Mouse (Mus musculus): ENCODE data around the gene Mknk1. TPM values are rescaled to one million over a fixed set of nuclear protein-coding genes. Genes with fewer than 3 reads are reported as not detected.

Gene Mknk1
- polyA plus RNA-seq, 1 experiment from 2014 or later = 23.1 TPM

DNA sequence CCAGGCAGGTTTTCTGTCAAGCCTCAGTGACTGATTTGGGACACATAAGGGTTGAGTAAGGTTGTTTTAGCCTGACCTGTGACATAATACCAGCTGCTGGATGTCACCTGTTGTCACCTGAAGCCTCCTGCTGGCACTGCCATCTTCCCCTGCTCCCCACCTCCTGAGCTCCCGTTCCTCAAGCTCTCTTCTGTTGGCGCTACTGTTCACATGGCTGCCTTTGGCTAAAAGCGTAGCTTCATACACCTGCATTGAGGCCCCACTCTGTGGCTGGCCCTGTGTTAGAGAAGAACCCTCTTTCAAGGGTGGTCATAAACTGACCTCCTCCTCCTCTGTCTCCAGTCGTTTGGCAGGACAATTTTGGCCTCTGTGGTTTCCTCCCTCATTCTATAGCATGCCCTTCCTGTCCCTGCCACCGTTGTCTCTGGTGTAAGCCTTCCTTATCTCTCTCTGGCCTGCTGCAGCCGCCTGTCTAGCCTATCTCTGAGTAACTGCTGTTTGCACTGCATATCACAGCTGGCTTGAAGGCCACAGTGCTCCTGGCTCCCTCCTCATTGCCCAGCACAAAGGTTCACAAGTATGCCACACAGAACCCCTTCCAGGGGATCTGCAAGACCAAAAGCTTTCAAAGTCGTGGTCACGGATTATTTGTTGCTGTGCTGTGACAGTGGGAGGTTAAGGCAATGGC lies 10.1 kb downstream of the Mknk1 start:
- no peak overlapping the region for H3K27ac ChIP-seq (ENCODE audit: low read length)
- H3K4me1 ChIP-seq (ENCODE audit: control insufficient read depth, insufficient read depth, low read length) = no peaks in the 10 kb centered on the region
- H3K4me2 ChIP-seq (replicated peaks; ENCODE audit: low read depth, low read length) = no peak overlapping the region
- H3K36me3 ChIP-seq (ENCODE audit: control insufficient read depth, insufficient read depth, low read length) = peaks cover 12% of the 10 kb centered on the region
- ATAC-seq (ENCODE audit: insufficient number of reproducible peaks, insufficient read depth, low FRiP score, low read depth) = peak; percentile 91
- H3K27me3 ChIP-seq (ENCODE audit: control insufficient read depth, insufficient read depth, low read length) = no peaks in the 10 kb centered on the region
- H3K9me3 ChIP-seq (ENCODE audit: control insufficient read depth, low read depth, low read length) = no peaks in the 10 kb centered on the region
- 54% methylated on average over 8 of the region's 8 CpGs for WGBS
- no peak overlapping the region for H3K4me3 ChIP-seq (ENCODE audit: low read depth, low read length)
- no peak overlapping the region for H3K9ac ChIP-seq (replicated peaks; ENCODE audit: low read depth, low read length)

GRCm38 (mm10) chr4:115850111-115850510 lies 11.1 kb downstream of the Mknk1 start:
- Histone ChIP-seq H3K4me1 (ENCODE audit: control insufficient read depth, insufficient read depth, low read length) (no peaks in the 10 kb centered on the region), H3K4me3 (ENCODE audit: low read depth, low read length) (no peak overlapping the region), H3K9ac (replicated peaks; ENCODE audit: low read depth, low read length) (no peak overlapping the region), H3K36me3 (ENCODE audit: control insufficient read depth, insufficient read depth, low read length) (peaks cover 12% of the 10 kb centered on the region), H3K27me3 (ENCODE audit: control insufficient read depth, insufficient read depth, low read length) (no peaks in the 10 kb centered on the region), H3K27ac (ENCODE audit: low read length) (0 out of 2 replicates have a peak overlapping the region, but pooled peaks have one; percentile 21), H3K9me3 (ENCODE audit: control insufficient read depth, low read depth, low read length) (no peaks in the 10 kb centered on the region), H3K4me2 (replicated peaks; ENCODE audit: low read depth, low read length) (no peak overlapping the region)
- WGBS = 71% methylated on average over 2 of the region's 2 CpGs
- no peak for ATAC-seq (ENCODE audit: insufficient number of reproducible peaks, insufficient read depth, low FRiP score, low read depth)

DNA sequence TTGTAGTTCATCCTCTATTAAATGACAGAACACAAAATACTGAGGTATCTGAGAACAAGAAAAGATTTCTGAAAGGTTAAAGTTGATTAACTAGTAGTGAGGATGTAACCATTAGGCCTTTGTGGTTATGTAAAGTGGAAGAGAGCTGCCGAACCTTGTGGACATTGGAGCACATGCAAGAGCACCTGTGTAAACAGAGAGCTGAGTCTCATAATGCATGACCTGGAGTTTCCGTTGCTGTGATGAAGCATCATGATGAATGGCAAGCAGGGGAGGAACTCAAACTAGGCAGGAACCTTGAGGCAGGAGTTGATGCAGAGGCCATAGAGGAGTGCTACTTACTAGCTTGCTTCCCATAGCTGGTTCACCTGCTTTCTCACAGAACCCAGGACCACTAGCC lies 11.6 kb downstream of the Mknk1 start:
- Histone ChIP-seq H3K4me2 (replicated peaks; ENCODE audit: low read depth, low read length) (no peak overlapping the region), H3K4me1 (ENCODE audit: control insufficient read depth, insufficient read depth, low read length) (no peaks in the 10 kb centered on the region)

GRCm38 (mm10) chr4:115851569-115851968 lies 12.6 kb downstream of the Mknk1 start:
- Histone ChIP-seq H3K9me3 (ENCODE audit: control insufficient read depth, low read depth, low read length) (no peaks in the 10 kb centered on the region), H3K4me2 (replicated peaks; ENCODE audit: low read depth, low read length) (no peak overlapping the region), H3K4me3 (ENCODE audit: low read depth, low read length) (no peak overlapping the region), H3K27me3 (ENCODE audit: control insufficient read depth, insufficient read depth, low read length) (no peaks in the 10 kb centered on the region), H3K9ac (replicated peaks; ENCODE audit: low read depth, low read length) (no peak overlapping the region), H3K4me1 (ENCODE audit: control insufficient read depth, insufficient read depth, low read length) (no peaks in the 10 kb centered on the region), H3K27ac (ENCODE audit: low read length) (no peak overlapping the region), H3K36me3 (ENCODE audit: control insufficient read depth, insufficient read depth, low read length) (peaks cover 12% of the 10 kb centered on the region)
- ATAC-seq (ENCODE audit: insufficient number of reproducible peaks, insufficient read depth, low FRiP score, low read depth) = no peak
- WGBS = 82% methylated on average over 6 of the region's 6 CpGs

More for the DNA sequence above, 11.6 kb downstream of the Mknk1 start:
- no peaks in the 10 kb centered on the region for H3K9me3 ChIP-seq (ENCODE audit: control insufficient read depth, low read depth, low read length)
- H3K9ac ChIP-seq (replicated peaks; ENCODE audit: low read depth, low read length) = no peak overlapping the region
- ATAC-seq (ENCODE audit: insufficient number of reproducible peaks, insufficient read depth, low FRiP score, low read depth) = no peak
- peaks cover 12% of the 10 kb centered on the region for H3K36me3 ChIP-seq (ENCODE audit: control insufficient read depth, insufficient read depth, low read length)
- no peak overlapping the region for H3K27ac ChIP-seq (ENCODE audit: low read length)
- no peaks in the 10 kb centered on the region for H3K27me3 ChIP-seq (ENCODE audit: control insufficient read depth, insufficient read depth, low read length)
- WGBS = 23% methylated on average over 2 of the region's 2 CpGs
- H3K4me3 ChIP-seq (ENCODE audit: low read depth, low read length) = no peak overlapping the region

DNA sequence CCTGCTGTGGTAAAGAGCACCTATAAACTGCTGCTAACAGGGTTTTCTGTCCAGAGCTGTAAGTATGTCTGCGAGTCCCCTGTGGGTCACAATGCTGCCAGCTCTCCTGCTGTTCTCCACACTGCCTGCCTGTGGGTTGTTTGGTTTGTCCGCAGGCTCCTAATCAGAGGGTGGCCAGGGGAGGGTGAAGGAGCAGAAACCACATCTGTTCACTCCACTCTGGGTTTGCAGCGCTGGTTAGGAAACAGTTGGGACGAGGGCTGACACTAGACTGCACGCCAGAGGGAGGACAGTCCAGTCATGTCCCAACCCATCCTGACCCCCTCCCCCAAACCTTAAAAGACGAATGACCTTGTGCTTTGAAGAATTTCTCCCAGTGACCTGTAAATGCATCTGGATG lies 16.1 kb downstream of the Mknk1 start:
- Histone ChIP-seq H3K4me3 (ENCODE audit: low read depth, low read length) (no peak overlapping the region), H3K27ac (ENCODE audit: low read length) (no peak overlapping the region), H3K27me3 (ENCODE audit: control insufficient read depth, insufficient read depth, low read length) (no peaks in the 10 kb centered on the region), H3K4me1 (ENCODE audit: control insufficient read depth, insufficient read depth, low read length) (no peaks in the 10 kb centered on the region), H3K9me3 (ENCODE audit: control insufficient read depth, low read depth, low read length) (no peaks in the 10 kb centered on the region), H3K9ac (replicated peaks; ENCODE audit: low read depth, low read length) (no peak overlapping the region), H3K4me2 (replicated peaks; ENCODE audit: low read depth, low read length) (no peak overlapping the region), H3K36me3 (ENCODE audit: control insufficient read depth, insufficient read depth, low read length) (peaks cover 16% of the 10 kb centered on the region)
- WGBS = 47% methylated on average over 6 of the region's 6 CpGs
- ATAC-seq (ENCODE audit: insufficient number of reproducible peaks, insufficient read depth, low FRiP score, low read depth) = no peak

DNA sequence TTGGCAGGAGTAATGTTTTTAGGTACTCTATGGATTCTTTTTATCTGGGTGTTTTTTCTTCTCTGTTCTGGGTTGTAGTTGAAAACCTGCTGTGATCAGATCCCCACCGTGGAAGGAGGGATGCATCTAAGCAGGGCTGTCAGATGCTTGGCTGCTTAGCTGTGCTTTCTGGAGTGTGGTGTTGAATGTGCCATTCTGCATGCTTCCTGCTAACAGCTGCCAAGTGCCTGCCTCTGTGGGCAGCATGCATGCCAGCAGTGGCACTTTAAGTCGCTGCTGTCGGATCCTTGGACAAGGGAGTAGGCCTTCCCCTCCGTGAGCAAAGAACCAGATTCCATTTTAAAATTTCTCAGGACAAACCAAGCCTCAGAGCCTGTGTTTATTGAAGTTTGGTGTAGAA lies 16.6 kb downstream of the Mknk1 start:
- no peak for ATAC-seq (ENCODE audit: insufficient number of reproducible peaks, insufficient read depth, low FRiP score, low read depth)
- WGBS = 65% methylated on average over 4 of the region's 4 CpGs
- H3K27me3 ChIP-seq (ENCODE audit: control insufficient read depth, insufficient read depth, low read length) = no peaks in the 10 kb centered on the region
- peaks cover 16% of the 10 kb centered on the region for H3K36me3 ChIP-seq (ENCODE audit: control insufficient read depth, insufficient read depth, low read length)
- H3K9ac ChIP-seq (replicated peaks; ENCODE audit: low read depth, low read length) = 0 out of 2 replicates have a peak overlapping the region, but pooled peaks have one; percentile 3
- H3K4me1 ChIP-seq (ENCODE audit: control insufficient read depth, insufficient read depth, low read length) = no peaks in the 10 kb centered on the region
- no peak overlapping the region for H3K4me3 ChIP-seq (ENCODE audit: low read depth, low read length)
- H3K27ac ChIP-seq (ENCODE audit: low read length) = no peak overlapping the region
- no peak overlapping the region for H3K4me2 ChIP-seq (replicated peaks; ENCODE audit: low read depth, low read length)
- H3K9me3 ChIP-seq (ENCODE audit: control insufficient read depth, low read depth, low read length) = no peaks in the 10 kb centered on the region

DNA sequence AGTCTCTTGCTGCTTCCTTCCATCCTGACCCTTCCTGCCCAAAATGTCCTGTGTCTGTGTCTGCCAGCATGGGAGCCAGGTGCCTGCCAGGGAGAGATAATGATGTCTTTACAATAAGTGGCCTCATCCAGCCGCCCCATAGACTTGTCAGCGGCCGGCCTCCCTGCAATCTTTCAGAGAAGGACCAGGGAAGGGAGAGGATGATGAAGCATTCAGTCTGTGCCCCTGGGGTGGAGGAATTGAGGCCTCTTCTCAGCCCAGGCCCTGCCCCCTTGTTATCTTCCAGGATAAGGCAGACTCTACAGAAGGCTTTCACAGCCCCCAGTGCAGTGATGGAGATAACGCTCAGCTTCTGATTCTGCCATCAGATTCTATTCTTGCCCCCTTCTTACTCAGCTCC lies 17.3 kb downstream of the Mknk1 start:
- Histone ChIP-seq H3K9me3 (ENCODE audit: control insufficient read depth, low read depth, low read length) (no peaks in the 10 kb centered on the region), H3K36me3 (ENCODE audit: control insufficient read depth, insufficient read depth, low read length) (peaks cover 13% of the 10 kb centered on the region), H3K4me3 (ENCODE audit: low read depth, low read length) (no peak overlapping the region), H3K27ac (ENCODE audit: low read length) (no peak overlapping the region), H3K27me3 (ENCODE audit: control insufficient read depth, insufficient read depth, low read length) (no peaks in the 10 kb centered on the region), H3K4me2 (replicated peaks; ENCODE audit: low read depth, low read length) (no peak overlapping the region), H3K4me1 (ENCODE audit: control insufficient read depth, insufficient read depth, low read length) (no peaks in the 10 kb centered on the region), H3K9ac (replicated peaks; ENCODE audit: low read depth, low read length) (no peak overlapping the region)
- ATAC-seq (ENCODE audit: insufficient number of reproducible peaks, insufficient read depth, low FRiP score, low read depth) = peak; percentile 49; the same call in 1 of the 2 replicates
- WGBS = 75% methylated on average over 4 of the region's 4 CpGs

DNA sequence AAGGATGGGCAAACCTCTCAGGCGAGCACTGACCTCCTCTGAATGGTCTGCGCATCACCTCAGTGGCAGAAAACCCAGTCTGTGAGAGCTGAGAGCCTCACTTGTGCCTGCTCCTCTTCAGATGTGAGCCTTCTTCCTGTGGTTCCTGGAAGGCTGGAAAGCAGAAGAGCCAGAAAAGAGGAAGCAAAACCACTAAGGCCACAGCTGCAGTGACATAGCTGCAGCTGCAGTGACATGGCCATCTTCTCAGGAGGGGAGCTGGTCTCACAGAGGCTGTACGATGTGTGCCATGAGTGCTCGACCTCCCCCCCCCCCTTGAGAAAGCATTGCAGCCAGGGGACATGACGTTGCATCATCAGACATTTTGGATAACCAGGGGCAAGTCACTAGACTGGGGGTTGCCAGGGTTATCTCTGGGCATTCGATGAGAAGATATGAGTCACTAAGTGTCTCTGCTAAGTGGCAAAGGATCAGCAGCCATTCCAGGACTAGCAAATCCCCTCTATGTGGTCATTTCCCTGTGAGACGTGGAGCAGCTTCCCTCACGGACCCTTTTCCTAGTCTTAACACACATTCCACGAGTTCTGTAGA lies 18.4 kb downstream of the Mknk1 start:
- Histone ChIP-seq H3K27ac (ENCODE audit: low read length) (no peak overlapping the region), H3K36me3 (ENCODE audit: control insufficient read depth, insufficient read depth, low read length) (peaks cover 13% of the 10 kb centered on the region), H3K4me1 (ENCODE audit: control insufficient read depth, insufficient read depth, low read length) (no peaks in the 10 kb centered on the region), H3K27me3 (ENCODE audit: control insufficient read depth, insufficient read depth, low read length) (no peaks in the 10 kb centered on the region), H3K4me2 (replicated peaks; ENCODE audit: low read depth, low read length) (no peak overlapping the region), H3K9me3 (ENCODE audit: control insufficient read depth, low read depth, low read length) (no peaks in the 10 kb centered on the region), H3K9ac (replicated peaks; ENCODE audit: low read depth, low read length) (no peak overlapping the region), H3K4me3 (ENCODE audit: low read depth, low read length) (no peak overlapping the region)
- WGBS = 80% methylated on average over 9 of the region's 9 CpGs
- no peak for ATAC-seq (ENCODE audit: insufficient number of reproducible peaks, insufficient read depth, low FRiP score, low read depth)

All from stomach, embryonic 14.5 days (tissue).